Mouse (Mus musculus) urinary bladder, postnatal 14 days (tissue): ENCODE results near the gene Prss28.

ENCODE experiments used
- DNase-seq: peaks from one replicate; pipeline ENCODE4 v3.0.0; 2021; ENCODE audit warnings: low spot score

The Prss28 gene

DNA sequence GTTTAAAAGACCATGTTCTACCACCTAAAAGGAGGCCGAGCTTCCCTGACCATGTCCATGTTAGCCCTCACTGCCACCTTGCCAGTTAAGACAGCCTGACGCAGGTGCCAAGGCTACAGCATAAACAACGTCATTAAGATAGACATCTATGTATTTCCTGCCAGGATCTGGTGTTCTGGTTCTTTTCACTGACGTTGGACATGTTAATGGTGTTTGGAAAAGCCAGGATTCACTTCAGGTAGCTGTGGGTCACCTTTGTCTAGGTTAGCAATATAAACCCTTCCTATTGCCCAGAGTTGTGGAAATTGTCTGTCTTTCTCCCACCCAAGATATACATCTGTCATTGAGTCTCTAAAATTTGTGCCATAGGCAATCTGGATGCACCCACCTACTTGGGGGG lies at the start of gene Prss28:
TSS of gene Prss28 (plus strand) at position 301 of the 400 bp plus-strand sequence.
- no peak for DNase-seq

DNA sequence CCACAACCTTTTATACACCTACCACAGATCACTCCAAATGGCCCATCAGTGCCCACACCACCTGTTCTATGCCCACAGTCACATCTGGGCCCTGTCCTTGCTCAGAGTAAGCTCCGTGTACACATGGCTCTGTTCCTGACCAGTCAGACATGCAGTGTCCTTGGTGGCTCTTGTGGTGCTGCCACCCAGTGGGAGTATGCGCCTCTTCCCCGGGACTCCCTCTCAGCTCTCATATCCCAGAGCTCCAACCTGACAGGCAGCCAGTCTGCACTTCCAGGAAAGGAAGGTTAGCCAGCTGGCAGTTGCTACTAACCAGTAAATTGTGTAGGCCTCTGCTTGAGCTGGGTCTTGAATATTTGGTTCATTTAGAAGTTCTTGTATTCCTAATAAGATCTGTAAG lies 44.0 kb upstream of the Prss28 start:
- DNase-seq, result no peak

- DNase-seq, result no peak
Measured at GRCm38 (mm10) chr17:25270795-25271335, 37.6 kb upstream of the Prss28 start.

GRCm38 (mm10) chr17:25272326-25272725 lies 36.1 kb upstream of the Prss28 start:
- DNase-seq, result peak; percentile 30

DNA sequence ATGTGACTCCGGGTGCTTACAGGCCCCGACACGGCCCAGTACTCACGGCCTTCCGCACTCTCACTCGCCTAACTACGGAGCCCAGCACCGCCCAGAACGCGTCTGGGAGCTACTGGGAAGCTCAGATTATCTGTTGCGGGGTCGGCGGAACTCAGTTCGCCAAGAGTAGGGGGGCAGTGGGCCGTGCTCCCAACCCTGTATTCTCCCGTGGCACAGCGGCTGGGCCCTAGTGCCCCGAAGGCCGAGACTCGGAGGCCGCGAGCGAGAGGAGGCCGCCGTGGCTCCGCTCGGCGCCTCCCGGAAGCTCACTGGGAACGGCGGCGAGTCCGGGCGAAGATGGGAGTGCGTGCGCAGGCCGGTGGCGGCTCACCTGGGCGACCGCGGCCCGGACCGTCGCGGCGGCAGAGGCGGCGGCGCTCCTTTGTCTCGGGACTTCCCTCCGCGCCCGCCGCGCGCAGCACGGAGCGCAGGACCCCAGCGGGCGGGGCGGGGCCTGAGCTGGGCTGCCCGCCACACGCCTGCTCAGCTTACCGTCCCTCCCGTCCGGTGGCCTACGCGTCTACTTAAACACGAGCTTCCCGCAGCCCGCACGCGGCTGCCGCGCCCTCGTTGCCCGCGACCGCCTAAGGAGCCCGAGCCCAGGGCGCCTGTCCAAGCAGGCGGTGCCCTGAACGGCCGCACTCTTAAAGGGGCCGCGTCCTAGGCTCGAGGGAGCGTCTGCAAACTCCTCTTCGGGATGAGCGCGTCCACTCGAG lies 35.3 kb upstream of the Prss28 start:
- peak; percentile 89 for DNase-seq

DNA sequence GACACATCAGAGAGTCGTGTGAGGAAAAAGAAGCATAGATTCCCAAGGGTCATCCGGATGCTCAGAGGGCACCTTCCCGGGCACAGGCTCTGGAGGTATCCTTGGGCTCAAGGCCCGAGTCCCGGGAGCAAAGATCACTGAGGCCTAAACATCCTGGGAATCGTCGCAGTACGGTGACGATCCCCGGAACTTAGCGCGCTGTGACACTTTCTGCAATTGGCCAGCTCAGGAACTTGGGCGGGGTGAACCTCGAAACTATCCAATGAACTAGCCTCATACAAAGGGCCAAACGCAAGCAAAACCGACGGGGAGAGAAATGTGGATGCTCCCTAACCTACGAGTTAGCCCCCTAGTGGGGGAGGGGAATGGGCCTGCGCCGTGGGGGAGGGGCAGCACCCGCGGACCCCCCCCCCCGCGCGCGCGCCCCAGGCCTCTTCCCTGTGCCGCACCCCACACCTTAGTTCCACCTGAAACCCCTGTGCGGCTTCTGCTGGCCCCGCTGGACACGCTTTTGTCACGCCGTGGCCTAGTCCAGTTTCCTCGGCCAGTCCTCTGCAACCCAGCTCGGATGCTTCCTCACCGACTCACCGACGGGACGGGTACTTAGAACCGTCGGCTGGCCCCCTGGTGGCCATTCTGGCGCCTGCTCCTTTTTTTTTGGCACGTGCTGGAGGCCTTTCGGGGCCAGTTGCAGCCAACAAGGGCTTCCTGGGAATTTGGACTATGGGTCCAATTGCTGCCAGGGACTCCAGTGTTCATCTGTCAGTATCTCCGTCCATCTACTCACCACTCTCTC lies 34.5 kb upstream of the Prss28 start:
- DNase-seq, result peak; percentile 92

DNA sequence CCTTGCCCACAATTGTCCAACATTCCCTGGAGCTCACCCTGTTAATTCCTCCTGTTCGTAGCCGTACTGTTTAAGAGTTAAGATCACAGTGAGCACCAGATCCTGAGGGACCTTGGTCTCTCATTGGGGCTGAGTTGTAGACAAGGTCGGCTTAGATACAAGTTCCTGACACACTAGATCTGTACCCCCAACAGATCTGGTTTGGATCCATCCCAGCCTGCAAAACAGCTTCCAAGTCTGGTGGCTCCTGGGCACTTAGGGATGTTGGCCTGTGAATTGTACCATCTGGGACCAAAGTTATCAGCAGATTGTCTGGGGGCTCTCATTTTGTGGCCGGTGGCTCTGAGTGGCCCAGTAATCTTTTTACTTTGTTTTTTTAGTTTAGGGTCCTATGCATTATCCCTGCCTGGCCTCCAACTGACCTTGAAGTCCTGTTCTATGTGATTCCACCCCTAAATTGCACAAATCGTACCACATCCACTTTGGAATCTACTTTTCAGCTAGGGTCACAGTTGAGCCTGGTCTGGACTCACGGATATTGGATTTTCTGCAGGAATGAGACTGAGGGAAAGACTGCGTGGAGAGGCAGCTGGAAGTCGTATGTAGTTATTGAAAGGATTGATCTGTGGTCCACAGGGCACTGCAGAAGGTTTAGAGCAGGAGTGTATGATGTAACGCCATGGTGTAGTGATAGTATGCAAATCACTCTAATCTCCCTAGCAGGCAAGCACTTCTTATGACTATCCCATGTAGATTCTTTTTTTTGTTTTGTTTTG lies 33.7 kb upstream of the Prss28 start, which contains the start of gene Ube2i:
TSS of gene Ube2i (minus strand) at position 52 of the 776 bp plus-strand sequence.
- no peak for DNase-seq

DNA sequence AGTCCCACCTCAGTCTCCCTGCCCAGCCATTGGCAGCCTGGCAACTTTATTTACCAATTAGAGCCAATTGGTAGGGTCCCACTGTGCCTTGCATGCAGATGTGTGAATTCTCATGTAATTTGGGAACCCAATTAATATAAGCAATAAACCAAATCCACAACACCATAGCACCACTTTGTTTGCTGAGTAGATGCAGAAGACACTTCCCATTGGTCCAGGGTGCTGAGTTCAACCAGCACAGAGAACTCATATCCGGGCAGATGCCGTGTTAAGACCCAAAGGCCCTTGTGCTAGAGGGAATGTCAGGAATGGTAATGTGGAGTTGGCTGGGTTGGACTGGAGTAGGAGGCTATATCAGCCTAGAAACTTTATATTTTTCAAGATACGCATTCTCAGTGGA lies 32.6 kb upstream of the Prss28 start:
- DNase-seq, result no peak

- peak; percentile 72 for DNase-seq
Measured at GRCm38 (mm10) chr17:25282133-25282532, 26.3 kb upstream of the Prss28 start.

GRCm38 (mm10) chr17:25285033-25285432 lies 23.4 kb upstream of the Prss28 start:
- DNase-seq, result peak; percentile 72

- DNase-seq, result peak; percentile 45
Measured at GRCm38 (mm10) chr17:25288842-25289241, 19.6 kb upstream of the Prss28 start.

DNA sequence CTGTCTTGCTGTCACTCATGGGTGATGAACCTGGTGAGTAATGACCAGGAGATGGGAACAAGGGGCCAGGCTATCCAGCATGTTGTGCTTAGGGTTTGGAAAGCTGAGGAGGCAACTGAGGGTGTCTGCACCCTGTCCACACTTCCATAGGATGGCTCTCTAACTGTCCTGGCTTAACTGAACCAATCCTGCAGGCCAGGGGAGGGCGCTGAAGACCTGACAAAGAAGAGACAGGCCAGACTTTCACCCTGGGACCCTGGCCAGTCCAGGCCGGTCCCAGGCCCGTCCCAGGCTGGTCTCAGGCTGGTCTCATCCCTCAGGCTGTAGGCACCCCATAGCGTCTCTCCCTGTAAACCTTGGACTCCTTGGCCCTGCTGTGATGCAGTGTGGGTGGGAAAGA lies 18.0 kb upstream of the Prss28 start:
- no peak for DNase-seq

DNA sequence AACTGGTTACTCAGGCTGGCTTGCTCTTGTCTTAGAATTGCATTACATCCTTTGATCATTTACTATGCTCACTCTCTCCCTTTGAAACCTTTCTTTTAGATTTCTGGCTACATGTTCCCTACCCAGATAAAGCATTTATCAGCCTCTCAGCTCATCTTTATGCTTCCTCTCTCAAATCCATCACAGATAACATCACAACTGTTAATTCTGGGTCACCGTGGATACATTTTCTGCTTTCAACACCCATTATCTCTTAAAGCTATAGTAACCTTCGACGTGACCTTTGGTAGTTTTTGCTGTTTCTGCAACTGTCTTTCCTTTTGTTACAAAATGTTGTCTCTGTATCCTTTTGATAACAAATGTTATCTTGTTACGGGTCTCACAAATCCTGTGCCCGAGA lies 15.0 kb upstream of the Prss28 start:
- no peak for DNase-seq

DNA sequence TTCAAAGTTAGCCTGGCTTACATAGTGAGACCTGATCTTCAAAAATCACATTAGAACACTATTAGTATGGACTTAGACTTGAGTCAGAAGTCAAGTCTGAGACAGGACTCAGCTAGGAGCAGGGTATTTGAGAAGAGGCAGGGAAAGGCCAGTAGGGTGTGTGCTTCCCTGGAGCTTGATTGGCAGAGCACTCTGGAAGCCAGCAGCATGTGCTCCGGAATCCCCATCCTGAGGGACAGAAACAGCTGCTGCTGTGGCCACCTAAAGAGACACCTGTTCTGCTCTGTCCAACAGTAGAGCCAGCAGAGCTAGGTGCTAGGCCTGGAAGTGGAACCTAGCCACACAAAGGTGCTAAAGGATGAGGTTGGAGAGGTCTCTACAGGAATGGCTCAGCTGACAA lies 14.3 kb upstream of the Prss28 start:
- no peak for DNase-seq

DNA sequence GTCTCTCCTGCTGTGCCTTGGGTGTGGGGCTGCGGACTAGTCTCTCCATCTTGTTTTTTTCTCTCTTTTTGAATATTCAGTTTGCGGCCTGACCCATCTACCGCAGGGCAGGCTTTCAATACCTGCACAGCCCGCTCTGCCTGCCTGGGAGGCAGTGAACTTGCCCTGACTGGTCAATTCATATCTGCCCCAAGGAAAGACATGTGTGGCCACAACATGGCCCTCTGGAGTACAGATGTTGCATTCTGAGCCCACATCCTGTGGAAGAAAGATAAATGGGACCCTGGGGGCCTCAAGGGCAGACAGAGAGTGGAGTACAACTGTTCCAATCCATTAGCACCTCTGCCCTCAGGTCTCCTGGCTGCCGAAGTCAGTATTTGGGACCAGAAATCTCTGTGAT lies 10.4 kb upstream of the Prss28 start, which contains the start of gene Prss34:
TSS of gene Prss34 (plus strand) at position 301 of the 400 bp plus-strand sequence.
- no peak for DNase-seq

- DNase-seq, result no peak
Measured at GRCm38 (mm10) chr17:25318354-25318753, 9.9 kb downstream of the Prss28 start, which contains the start of gene Prss29. Gene Prss29 (plus strand): TSS chr17:25318654.

DNA sequence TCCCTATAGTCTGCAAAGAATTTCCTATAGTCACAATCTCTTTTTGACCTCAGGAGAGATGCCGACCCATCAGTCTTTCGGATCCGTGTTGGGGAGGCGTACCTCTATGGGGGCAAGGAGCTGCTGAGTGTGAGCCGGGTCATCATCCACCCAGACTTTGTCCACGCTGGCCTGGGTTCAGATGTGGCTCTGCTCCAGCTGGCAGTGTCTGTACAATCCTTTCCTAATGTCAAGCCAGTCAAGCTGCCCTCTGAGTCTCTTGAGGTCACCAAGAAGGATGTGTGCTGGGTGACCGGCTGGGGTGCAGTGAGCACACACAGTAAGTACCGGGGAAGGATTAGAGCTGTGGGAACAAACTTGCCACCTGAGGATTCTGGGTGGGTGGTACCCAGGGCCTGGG lies 12.4 kb downstream of the Prss28 start:
- DNase-seq, result no peak

DNA sequence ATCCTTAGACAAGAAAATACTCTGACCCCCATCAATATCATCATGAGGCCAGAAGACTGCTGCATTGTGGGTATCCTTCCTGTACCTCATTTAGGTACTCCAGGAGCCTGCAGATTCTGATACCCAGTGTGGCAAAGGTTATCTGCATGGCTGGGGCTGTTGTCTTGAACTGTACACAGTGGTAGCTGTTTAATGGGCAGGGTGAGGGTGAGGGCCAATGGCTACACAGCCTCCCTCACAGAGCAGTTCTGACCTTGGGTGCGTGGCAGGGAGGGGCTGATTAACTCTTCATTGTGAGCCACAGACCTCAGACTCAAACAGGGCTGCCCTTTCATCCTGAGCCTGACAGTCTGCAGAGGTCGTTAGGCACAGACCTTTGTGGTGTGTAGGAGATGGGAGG lies 14.5 kb downstream of the Prss28 start:
- DNase-seq, result no peak

DNA sequence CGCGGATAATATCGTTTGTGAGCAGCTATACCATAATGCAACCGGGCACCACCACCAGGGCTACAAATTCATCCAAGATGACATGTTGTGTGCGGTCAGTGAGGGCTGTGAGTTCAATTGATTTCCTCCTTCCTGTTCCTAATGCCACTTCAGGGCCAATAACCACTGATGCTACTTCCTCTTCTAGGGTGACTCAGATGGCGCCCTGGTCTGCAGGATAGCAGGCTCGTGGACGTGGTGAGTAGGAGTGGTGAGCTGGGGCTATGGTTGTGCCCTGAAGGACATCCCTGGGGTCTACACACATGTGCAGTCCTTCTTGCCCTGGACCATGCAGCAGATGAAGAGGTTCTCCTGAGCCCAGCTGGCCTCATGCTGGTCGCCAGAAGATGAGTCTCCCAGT lies 23.9 kb downstream of the Prss28 start:
- DNase-seq, result no peak

DNA sequence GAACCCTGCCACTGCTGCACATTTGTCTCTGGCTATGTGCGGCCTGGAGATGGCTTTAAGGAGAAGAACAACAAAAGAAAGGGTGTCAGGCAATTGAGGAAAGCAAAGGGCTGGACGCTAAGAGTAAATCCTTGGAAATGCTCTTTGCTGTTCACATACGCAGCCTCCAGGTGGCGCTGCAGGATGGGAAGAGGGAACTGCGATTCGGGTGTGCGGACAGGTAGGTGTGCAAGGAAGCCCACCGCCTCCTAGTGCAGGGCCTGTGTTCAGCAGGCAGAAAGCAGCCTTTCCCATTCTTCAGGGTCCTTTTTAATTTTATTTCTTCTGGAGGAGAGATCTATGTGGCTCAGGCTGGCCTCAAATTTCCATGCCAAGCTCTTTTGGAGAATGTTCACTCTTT lies 25.5 kb downstream of the Prss28 start:
- DNase-seq, result peak; percentile 57

DNA sequence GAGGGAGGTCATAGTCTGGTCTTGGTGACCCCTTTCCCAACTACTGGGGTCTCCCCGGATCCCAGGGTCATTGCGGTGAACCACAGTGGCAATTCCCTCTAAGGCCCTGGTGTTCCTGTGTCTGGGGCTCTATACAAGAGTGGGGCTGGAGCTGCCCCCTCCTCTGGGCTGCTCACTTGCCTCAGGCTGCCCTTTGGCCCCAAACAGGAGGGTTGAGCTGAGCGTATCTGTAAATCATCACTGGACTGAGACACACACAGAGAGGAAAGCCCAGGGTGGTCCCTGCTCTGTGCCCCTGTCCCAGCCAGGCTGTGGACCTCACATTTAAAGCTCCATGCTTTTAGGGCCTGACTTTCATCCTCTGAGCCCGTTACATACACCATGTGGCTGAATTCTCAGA lies 29.8 kb downstream of the Prss28 start:
- DNase-seq, result no peak

GRCm38 (mm10) chr17:25340003-25340402 lies 31.6 kb downstream of the Prss28 start:
- DNase-seq, result no peak
